Mouse (Mus musculus) layer of hippocampus, adult 2 months (tissue): ENCODE data around the gene Dmpk. TPM values are rescaled to one million over a fixed set of nuclear protein-coding genes. Genes with fewer than 3 reads are reported as not detected.

ENCODE experiments used
- DNase-seq, 2 experiments: peaks; one replicate each; pipeline ENCODE4 v3.0.0; 2022; ENCODE audit warnings: low spot score in 2 of 2
- H3K27ac ChIP-seq: fragments of 200-600 bp; 2 replicates; pipeline ENCODE4 v1.8.1; 2022
- H3K4me3 ChIP-seq: fragments of 200-600 bp; 2 replicates; pipeline ENCODE4 v1.8.1; 2022; ENCODE audit warnings: mild to moderate bottlenecking
- CTCF ChIP-seq: fragments of 200-600 bp; conservative IDR thresholded peaks from 2 replicates; pipeline ENCODE4 v1.8.1; 2022; ENCODE audit warnings: antibody characterized with exemption, mild to moderate bottlenecking, moderate library complexity
- microRNA-seq, 2 experiments: library from miRNA; unstranded; fragments of <30 nt; microRNA quantifications; one replicate each; pipeline ENCODE4 v1.2.0; 2021
- total RNA-seq, 2 experiments: library from RNA; stranded (reverse); gene quantifications; 2 replicates each; pipeline ENCODE4 v1.2.3; 2021

Gene Dmpk
- total RNA-seq, 2 experiments from 2014 or later = 38.8 to 56.8 TPM

DNA sequence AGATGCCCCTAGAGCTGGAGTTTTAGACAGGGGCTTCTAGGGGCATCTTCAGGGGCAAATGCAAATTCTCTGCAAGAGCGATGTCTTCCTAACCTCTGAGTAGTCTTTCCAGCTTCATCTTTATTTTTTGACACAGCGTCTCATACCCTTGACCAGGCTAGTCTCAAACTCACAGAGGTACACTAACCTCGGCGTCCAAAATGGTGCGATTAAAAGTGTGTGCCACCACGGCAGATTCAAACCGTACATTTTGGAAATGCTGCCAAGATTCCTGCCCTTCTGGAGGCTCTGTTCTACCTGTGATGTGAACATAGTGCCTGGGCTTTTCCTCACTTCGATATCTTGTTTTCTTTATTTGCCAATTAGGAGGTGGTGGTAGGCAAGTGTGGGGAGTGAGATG, 35.4 kb downstream of the Dmpk start:
- Histone ChIP-seq H3K27ac (no peak overlapping the region), H3K4me3 (0 out of 2 replicates have a peak overlapping the region, but pooled peaks have one; percentile 84)
- DNase-seq = no peak
- TF ChIP-seq CTCF = no peak

DNA sequence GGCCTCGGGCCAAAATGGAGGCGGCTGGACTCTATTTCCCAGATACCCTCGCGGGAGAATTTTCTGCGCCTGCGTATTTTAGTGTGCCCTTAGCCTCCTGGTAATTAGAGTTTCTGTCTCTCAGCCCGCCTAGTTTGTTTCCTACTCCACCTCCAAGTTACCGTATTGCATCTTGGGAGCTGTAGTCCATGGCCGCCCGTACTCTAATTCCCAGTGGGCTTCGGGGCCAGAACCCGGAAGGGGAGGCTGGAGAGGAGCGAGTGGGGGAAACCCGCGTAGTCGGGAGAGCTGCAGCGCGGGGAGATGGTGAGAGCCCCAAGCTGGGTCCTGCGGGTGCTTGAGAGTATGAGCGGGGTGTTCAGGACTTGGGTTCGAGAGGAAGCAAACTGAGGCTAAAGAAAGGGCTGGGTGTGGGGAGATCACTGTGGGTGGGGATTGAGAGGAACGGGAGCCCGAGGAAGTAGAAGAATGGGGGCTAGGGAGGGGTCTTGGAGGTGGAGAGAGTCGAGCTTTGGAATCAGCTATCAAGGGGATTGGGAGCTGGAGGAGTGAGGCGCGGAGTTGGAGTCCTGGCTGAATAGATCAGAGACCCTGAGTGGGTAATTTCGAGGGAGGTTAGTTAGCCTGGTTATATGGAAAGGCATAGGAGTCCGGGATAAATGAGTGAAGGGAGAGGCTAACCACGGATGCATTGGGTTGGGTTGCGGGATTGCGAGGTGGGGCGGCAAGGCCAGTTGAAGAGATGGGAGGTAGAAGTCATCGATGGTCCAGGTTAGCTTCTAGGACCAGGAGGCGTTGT, 36.2 kb downstream of the Dmpk start, which contains the start of gene Fbxo46:
TSS of gene Fbxo46 (plus strand) at position 229 of the 799 bp plus-strand sequence.
- DNase-seq = peak; percentile 94 to 99
- Histone ChIP-seq H3K4me3 (peak within 1 kb of the TSS; percentile 84), H3K27ac (peak within 1 kb of the TSS; percentile 82)
- TF ChIP-seq CTCF = no peak

DNA sequence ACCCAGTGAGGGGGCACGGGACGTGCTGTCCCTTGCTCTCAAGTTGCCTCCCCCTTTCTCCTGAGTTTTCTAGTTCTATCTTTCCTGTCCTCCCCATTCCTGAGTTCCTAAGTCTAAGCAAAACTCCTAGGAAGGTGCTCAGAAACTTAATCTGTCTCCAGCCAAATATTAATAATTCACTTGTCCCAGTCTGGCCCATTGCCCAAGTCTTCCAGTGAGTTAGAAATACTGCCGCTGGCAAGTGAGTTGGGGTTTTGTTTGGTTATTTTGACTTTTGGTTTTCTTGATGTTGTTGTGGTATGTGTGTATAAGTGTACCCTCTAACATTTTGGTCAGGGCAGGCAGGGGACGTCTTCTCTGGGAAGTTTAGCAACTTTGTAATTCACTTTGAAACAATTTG, 38.0 kb downstream of the Dmpk start:
- H3K27ac ChIP-seq = no peak overlapping the region
- DNase-seq = no peak
- H3K4me3 ChIP-seq = no peak overlapping the region
- no peak for TF ChIP-seq CTCF

DNA sequence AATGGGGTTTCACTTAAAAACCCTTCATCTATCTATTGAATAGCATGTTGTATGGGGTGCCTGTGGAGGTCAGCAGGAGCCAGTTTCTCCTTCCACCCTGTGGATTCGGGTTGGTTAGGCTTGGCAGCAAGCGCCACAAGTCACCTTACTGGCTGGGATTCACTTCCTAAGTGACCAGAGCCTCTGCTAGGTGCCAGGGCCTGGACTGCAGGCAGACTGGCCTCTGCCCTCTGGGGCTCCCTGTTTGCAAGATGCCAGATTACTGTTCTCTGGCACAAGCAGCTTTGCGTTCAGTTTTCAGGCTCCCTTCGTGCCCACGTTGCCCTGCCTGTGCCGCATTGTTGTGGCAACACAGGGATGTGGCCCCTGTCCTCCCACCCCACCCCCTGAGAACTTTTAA, 41.1 kb downstream of the Dmpk start:
- TF ChIP-seq CTCF = no peak
- Histone ChIP-seq H3K4me3 (no peak overlapping the region), H3K27ac (no peak overlapping the region)
- DNase-seq = no peak

DNA sequence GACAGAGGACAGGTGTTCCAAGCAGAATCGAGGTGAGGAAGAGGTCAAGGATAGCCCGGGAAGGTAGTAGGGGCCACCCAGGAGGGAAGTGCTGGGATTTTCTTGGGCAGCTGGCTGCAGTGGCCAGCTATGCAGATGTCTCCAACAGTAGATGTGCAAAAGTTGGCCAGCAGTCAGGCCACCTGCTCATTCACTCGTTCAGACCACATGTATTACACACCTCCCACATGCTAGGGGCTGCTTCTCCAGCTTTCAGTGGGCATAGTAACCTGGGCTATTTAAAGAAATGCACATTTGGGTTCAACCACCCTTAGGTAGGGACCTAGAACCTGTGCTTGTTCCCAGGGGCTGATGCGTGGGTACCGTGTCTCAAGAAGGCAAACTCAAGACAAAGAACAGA, 44.1 kb downstream of the Dmpk start:
- peak overlapping the region; percentile 23; the same call in 1 of the 2 replicates for H3K27ac ChIP-seq
- no peak for TF ChIP-seq CTCF
- no peak overlapping the region for H3K4me3 ChIP-seq
- DNase-seq = no peak

DNA sequence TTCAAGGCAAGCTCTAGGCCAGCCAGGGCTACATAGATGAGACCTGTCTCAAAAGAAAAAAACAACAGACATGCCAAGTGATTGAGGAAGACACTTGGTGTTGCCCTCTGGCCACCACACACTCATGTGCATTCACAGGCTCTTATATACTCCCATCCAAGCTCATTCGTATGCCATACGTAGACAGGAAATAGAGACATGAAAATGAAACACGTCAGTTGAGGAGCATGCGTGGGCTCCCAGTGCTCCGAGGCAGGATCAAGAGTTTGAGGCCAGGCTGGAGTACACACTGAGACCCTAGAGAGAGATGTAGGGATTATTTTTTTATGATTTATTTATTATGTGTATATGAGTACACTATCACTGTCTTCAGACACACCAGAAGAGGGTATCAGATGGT, 45.7 kb downstream of the Dmpk start:
- no peak for TF ChIP-seq CTCF
- H3K27ac ChIP-seq = no peak overlapping the region
- H3K4me3 ChIP-seq = no peak overlapping the region
- no peak for DNase-seq

DNA sequence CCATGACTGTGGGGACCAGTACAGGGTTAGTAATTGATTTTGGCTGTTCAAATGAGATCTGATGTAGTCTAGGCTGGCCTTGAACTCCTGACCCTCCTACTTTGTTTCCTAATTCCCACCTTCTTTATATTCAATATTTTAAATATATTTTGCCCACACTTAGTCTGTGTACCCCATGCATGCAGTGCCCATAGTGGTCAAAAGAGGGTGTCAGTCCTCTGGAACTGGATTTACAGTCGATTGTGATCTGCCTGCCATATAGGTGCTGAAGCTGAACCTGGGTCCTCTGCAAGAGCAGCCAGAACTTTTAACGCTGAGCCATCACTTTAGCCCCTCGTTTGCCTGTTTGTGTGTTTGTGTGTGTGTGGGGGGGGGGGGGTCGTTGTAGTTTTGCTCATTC, 47.0 kb downstream of the Dmpk start:
- peak overlapping the region; percentile 99 for H3K27ac ChIP-seq
- DNase-seq = no peak
- H3K4me3 ChIP-seq = peak overlapping the region; percentile 59; the same call in 1 of the 2 replicates
- TF ChIP-seq CTCF = peak; percentile 60

DNA sequence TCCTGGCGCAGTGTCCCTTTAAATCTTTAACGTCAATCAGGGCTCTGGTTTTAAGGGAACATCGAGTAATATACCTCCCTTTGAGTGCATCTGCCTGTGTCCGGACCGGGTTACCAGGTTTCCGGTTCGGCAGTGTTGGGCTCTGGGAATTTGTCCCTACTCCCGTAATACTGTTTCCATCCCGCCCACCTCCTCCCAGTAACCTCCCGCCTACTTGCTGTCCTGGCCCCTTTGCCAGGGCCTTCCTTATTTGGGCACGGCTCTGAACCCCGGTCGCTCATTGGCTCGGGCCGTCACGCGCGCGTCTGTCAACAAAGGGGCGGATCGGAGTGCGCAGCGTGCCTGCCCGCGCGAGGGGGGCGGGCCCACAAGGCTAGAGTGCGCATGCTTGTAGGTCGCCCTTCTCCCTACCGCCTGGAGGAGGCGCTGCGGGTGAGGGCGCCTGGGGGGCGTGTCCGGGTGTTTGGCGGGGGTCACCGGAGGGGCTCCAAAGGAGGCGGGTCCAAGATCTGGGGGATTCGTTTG, 47.7 kb downstream of the Dmpk start:
- peak; percentile 91 for TF ChIP-seq CTCF
- DNase-seq = peak; percentile 96 to 98
- Histone ChIP-seq H3K4me3 (peak overlapping the region; percentile 59), H3K27ac (peak overlapping the region; percentile 99)

DNA sequence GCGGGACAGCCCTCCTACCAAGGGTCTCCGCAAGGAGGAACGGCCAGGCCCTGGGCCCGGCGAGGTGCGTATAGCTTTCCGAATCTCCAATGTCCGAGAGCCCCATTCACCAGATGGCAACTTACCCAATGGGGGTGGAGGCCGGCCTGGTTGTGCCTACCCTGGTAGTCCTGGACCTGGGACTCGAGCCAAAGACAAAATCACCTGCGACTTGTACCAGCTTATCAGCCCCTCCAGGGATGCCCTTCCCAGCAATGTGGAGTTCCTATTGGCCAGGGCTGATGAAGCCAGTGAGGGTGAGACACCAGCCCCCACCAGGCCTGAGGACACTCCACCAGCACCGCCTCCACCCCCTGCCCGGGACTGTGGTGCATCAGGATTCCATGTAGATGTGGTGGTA, 52.5 kb downstream of the Dmpk start:
- Histone ChIP-seq H3K27ac (no peak overlapping the region), H3K4me3 (no peak overlapping the region)
- no peak for DNase-seq
- no peak for TF ChIP-seq CTCF

DNA sequence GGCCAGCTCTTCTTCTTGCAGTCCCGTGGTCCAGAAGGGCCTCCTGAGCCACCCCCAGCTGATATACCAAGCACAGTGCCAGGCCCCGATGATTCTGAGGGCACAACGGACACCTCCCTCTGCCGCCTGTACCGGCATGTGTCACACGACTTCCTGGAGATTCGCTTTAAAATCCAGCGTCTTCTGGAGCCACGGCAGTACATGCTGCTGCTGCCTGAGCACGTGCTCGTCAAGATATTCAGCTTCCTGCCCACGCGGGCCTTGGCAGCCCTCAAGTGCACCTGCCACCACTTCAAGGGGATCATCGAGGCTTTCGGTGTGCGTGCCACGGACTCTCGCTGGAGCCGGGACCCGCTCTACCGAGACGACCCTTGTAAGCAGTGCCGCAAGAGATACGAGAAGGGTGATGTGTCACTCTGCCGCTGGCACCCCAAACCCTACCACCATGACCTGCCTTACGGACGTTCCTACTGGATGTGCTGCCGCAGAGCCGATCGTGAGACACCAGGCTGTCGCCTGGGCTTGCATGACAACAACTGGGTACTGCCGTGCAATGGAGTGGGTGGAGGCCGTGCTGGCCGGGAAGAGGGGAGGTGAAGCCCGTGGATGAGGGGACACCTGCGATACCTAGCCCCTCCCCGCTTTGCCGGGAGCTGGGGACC, 53.2 kb downstream of the Dmpk start:
- no peak for TF ChIP-seq CTCF
- DNase-seq = no peak
- peak overlapping the region; percentile 51; the same call in 1 of the 2 replicates for H3K27ac ChIP-seq
- no peak overlapping the region for H3K4me3 ChIP-seq

DNA sequence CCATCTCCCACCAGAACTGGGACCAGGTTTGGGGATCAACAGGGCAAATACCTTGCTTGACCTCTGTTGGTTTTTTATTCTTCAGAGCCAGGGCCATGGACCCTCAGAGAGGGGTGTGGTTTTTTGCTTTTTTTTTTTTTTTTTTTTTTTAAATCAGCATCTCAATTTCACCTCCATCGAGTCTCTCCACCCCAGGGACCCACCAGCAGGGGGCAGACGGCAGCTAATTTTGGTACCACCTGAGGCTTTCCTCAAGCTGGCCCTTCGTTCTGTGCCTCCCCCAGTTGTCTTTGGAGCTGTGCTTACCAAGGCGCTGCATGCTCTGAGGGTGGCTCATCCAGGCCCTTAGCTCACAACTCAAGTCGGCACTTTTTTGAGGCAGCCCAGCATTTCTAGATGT, 53.7 kb downstream of the Dmpk start:
- DNase-seq = peak in 1 of 2 experiments; percentile 74
- Histone ChIP-seq H3K27ac (peak overlapping the region; percentile 51; the same call in 1 of the 2 replicates), H3K4me3 (no peak overlapping the region)
- TF ChIP-seq CTCF = peak; percentile 76

Small RNA genes within 50 kb of the gene (microRNA-seq; reads per million reads assigned to microRNA genes)
- gene Mir3100 = 2.2 to 2.9 reads per million in 2 experiments

Other genes with a start within 250 kb of the Dmpk start
- 1 to 10 TPM; 2.3 to 2.6 TPM for gene Mill2, start 243.9 kb upstream of the Dmpk start, total RNA-seq
- 10 to 100 TPM; 15.1 to 15.2 TPM for gene Pglyrp1, start 212.5 kb upstream of the Dmpk start, total RNA-seq
- gene Ccdc61, start 173.4 kb upstream of the Dmpk start, total RNA-seq = 10 to 100 TPM; 10.9 to 12.6 TPM
- 10 to 100 TPM; 82.7 to 85.4 TPM for gene Nova2, start 158.0 kb upstream of the Dmpk start, total RNA-seq
- gene Nanos2, start 96.4 kb upstream of the Dmpk start, total RNA-seq = under 1 TPM; 0.54 to 0.66 TPM
- 10 to 100 TPM; 44.0 to 46.4 TPM for gene Mypop, start 92.6 kb upstream of the Dmpk start, total RNA-seq
- gene Irf2bp1, start 79.8 kb upstream of the Dmpk start, total RNA-seq = 10 to 100 TPM; 52.7 to 56.3 TPM
- not detected for gene Foxa3, start 60.3 kb upstream of the Dmpk start, total RNA-seq
- 100 to 1,000 TPM; 112 to 114 TPM for gene Sympk, start 59.5 kb upstream of the Dmpk start, total RNA-seq
- gene Rsph6a, start 29.2 kb upstream of the Dmpk start, total RNA-seq = under 1 TPM in 1 of 2 experiments, not detected in 1; 0.20 TPM
- 100 to 1,000 TPM; 154 TPM for gene Dmwd, start 7.6 kb upstream of the Dmpk start, total RNA-seq
- gene Six5, start 10.7 kb downstream of the Dmpk start, total RNA-seq = 1 to 10 TPM; 2.4 to 2.8 TPM
- under 1 TPM; 0.33 to 0.71 TPM for gene Gm4969, start 34.5 kb downstream of the Dmpk start, total RNA-seq
- 10 to 100 TPM; 12.5 to 13.1 TPM for gene Fbxo46, start 36.0 kb downstream of the Dmpk start, total RNA-seq
- 10 to 100 TPM; 17.6 to 18.4 TPM for gene Qpctl, start 65.4 kb downstream of the Dmpk start, total RNA-seq
- gene Snrpd2, start 65.9 kb downstream of the Dmpk start, total RNA-seq = 10 to 100 TPM; 76.0 to 80.5 TPM
- gene Gipr, start 82.3 kb downstream of the Dmpk start, total RNA-seq = 1 to 10 TPM in 1 of 2 experiments, under 1 TPM in 1; 0.87 to 1.2 TPM
- 100 to 1,000 TPM; 159 to 162 TPM for gene Eml2, start 92.6 kb downstream of the Dmpk start, total RNA-seq
- 1 to 10 TPM; 1.6 to 2.5 TPM for gene Gpr4, start 128.7 kb downstream of the Dmpk start, total RNA-seq
- gene Opa3, start 144.5 kb downstream of the Dmpk start, total RNA-seq = 10 to 100 TPM; 37.4 to 38.7 TPM
- 10 to 100 TPM; 15.7 to 17.1 TPM for gene Vasp, start 188.0 kb downstream of the Dmpk start, total RNA-seq
- not detected for gene Ppm1n, start 196.2 kb downstream of the Dmpk start, total RNA-seq
- 10 to 100 TPM; 90.3 to 92.7 TPM for gene Rtn2, start 198.8 kb downstream of the Dmpk start, total RNA-seq
- gene Fosb, start 226.2 kb downstream of the Dmpk start, total RNA-seq = 10 to 100 TPM; 12.8 to 14.1 TPM